Mouse (Mus musculus) spleen, postnatal 36 days (tissue): ENCODE measurements around the gene Crat.
"Not testable (repeated sequence)": the region's sequence is repeated elsewhere in the genome, so short reads cannot be mapped to it uniquely, and the experiment has no call there.

Source experiments
- DNase-seq, 2 experiments: peaks; one replicate each; pipeline ENCODE4 v3.0.0; 2022; ENCODE audit warnings: low spot score in 2 of 2, mixed read lengths in 1 of 2

Gene Crat

DNA sequence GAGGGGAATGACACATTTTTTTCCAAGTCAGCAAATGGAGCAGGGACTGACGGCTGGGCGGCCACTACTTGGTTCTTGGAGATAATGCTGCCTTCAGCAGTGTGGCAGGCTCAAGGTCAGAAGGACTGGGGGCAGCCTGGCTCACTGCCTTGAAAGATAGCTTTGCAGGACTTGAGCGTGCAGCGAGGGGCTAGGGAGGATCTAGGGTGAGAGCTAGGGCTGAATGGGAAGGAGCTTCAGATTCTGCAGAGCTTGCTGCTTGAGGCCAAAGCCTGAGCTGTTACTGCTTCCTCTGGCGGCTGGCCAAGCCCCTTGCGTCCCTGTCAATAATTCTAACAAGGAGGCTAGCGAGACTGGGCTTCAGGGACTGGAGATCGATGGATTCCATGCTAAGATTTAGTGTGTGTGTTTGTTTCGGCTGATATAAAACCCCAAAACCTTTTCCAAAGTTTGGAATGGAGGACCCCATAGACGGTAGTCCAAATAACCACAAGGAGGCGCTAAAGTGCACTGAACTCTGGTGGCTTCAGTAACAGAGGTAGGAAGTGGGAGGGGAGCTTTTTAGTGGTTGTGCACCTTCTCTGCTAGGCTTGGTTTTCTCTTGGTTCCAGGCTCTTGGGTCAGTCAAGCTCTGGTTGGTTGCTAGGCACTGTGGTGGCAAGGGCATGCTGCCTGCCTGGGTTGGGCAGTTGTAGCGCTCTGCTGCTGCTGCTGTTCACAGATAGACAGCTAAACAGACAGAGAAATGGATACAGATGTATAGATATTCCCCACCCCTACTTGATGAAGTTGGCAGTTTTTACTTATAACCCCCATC is 25.3 kb upstream of the Crat start:
- peak; percentile 82 for DNase-seq

DNA sequence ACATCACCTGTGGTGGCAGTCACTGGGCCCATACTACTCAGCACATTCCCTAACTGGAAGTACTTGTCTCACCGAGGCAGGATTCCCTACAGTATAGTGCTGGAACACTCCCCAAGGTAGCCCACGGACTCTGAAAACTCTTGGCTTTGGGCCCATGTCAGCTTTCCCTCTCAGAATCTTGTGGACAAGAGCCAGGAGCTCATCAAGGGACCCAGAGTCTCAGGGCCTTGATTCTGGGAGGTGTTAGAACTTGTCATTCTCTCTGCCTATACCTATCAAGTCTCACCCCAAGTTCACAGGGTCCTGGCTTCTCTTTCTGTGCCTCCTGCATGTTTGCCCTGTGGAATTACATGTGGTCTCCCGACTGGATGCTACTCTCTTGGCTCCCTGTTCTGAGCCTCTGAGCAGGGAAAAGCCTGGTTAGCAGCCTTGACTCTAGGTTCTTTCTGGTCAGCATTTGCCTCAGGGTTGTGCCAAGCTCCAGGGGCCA is 24.6 kb upstream of the Crat start:
- no peak for DNase-seq

GRCm38 (mm10) chr2:30439631-30440030 is 24.0 kb upstream of the Crat start:
- no peak for DNase-seq

- DNase-seq: no peak
These were observed 22.2 kb upstream of the Crat start for GRCm38 (mm10) chr2:30437791-30438190.

GRCm38 (mm10) chr2:30436809-30437208 is 21.2 kb upstream of the Crat start:
- no peak for DNase-seq

DNA sequence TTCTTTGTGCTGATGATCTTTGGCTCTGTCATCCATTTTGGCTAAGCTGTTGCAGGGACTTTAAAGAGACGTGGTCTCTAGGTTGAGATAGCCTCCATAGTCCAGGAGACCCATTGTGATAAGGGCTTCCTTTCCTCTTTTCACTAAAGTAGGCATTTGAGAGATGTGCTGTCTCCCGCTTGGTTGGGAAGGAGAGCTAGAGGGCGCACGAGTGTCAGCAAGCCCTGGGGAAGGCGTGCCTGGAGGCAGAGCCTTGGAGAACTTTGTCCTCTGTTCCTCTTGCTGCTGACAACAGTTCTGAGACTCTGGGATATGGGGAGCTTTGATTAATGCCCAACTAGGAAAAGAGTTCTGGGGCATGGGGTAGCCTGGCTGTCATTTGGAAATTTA is 20.5 kb upstream of the Crat start:
- DNase-seq: no peak

DNA sequence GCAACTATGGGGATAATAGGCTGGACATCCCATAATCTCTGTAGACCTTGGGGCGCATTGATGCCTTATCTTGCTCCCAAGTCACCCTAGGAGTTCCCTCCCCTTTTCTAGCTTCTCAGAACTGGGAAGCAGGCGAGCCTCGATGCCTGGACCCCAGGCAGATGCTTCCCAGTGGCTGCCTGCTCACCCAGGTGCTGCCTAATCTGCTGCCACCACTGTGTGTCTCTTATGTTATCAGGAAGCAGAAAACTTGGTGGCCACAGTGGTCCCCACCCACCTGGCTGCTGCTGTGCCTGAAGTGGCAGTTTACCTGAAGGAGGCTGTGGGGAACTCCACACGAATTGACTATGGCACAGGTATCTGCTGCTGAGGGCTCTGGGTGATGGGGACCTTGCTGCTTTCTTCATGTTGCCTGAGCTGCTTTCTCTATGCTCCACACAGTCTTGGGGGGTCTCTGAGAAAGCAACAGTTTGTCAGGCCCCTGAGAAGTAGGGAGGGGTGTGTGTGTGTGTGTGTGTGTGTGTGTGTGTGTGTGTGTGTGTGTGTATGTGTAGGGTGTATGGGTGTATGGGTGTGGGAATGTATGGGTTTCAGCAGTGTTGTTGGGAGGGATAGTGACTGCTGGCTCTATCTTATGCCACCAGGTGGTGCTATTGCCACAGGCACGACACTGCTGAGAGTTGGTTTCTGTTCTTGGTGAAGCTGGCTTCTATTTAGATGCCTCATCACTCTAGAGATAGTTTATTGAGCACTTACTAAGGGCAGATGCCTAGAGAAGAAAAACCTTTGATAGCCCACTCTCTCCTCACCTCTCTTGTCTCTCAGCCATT is 19.9 kb upstream of the Crat start:
- peak; percentile 65 to 71 for DNase-seq

GRCm38 (mm10) chr2:30429156-30429555 is 13.5 kb upstream of the Crat start:
- no peak for DNase-seq

DNA sequence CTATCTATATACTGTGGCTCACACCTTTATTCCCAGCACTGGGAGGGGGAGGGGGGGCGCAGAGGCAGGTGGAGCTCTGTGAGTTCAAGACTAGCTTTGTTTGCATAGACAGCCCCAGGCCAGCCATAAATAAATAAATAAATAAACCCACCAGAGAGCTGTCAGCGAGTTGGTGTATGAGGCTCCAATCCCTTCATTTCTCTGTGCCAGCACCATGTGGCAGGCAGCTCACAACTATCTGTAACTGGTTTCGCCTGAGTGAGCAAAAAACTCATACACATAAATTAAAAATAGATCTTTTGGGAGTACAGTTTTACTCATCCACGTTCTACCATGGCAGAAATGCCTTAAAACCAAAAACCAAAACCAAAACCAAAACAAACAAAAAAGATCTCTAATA is 5.8 kb upstream of the Crat start:
- DNase-seq: no peak

- DNase-seq: no peak
These were observed 3.5 kb upstream of the Crat start for GRCm38 (mm10) chr2:30419112-30419511.

DNA sequence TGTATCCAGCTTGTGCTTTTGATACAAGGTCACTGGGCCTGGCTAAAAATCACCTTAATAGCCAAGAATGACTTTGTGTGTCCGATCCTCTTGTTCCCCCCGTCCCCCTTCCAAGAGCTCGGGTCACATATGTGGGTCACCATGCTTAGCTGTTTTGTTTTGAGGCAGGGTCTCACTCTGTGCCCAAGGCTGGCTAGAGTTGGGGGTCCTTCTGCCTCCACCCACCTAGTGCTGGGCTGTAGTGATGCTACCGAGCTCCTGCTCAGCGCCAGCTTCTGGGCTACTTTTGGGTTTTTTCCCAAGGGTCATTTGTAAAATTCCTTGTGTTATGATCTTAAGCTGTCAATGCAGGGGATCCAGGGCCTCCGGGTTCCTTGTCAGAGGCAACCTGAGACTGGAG is 2.6 kb upstream of the Crat start:
- DNase-seq: no peak

DNA sequence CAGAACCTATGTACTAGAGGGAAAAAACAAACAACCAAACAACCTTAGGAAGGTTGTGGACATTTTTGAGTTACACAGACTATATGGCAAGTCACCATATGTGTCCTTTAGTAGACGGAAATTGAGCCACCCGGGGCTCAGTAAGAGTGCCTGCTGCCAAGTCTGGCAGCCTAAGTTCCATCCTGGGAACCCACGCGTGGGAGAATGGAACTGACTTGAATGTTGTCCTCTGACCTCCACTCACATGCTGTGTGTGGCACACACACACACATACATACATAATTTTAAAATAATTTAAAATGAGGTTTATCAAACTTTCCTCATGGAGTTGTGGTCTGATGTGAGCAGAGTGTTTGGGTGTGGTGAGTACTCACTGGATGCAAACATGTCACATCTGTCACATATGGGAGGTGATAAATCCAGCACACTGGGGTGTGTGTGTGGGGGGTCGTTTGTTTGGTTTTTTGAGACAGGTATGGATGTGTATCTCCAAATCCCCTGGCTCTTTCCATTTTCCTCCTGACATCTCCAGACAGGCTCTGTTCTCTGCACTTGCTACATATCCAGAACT is 2.1 kb upstream of the Crat start:
- peak in 1 of 2 experiments; percentile 51 for DNase-seq

DNA sequence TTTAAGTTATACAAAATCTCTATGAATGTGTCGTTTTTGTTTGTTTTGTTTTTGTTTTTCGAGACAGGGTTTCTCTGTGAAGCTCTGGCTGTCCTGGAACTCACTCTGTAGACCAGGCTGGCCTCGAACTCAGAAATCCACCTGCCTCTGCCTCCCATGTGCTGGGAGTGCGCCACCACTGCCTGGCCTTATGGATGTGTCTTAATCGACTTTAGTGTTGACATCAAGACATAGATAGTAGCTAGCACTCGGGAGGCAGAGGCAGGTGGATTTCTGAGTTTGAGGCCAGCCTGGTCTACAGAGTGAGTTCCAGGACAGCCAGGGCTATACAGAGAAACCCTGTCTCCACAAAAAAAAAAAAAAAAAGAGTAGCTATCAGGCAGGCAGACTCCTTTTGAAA is 1.5 kb upstream of the Crat start:
- not testable (repeated sequence) for DNase-seq

DNA sequence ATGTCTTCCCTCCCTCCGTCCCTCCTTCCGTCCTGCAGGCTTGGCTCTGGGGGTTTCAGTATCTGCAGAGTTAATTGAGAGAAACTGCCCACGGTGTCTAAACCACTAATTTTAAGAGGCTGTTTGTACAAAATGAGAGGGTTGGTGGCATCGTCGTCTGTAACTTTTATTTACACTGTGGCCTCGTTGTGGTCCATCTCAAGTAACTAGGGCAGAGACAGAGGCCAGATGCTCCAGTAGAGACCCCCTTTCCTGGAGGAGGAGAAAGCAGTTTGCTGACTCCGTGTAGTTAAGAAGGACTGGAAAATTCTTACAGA is 994 bp upstream of the Crat start:
- DNase-seq: peak in 1 of 2 experiments; percentile 42

DNA sequence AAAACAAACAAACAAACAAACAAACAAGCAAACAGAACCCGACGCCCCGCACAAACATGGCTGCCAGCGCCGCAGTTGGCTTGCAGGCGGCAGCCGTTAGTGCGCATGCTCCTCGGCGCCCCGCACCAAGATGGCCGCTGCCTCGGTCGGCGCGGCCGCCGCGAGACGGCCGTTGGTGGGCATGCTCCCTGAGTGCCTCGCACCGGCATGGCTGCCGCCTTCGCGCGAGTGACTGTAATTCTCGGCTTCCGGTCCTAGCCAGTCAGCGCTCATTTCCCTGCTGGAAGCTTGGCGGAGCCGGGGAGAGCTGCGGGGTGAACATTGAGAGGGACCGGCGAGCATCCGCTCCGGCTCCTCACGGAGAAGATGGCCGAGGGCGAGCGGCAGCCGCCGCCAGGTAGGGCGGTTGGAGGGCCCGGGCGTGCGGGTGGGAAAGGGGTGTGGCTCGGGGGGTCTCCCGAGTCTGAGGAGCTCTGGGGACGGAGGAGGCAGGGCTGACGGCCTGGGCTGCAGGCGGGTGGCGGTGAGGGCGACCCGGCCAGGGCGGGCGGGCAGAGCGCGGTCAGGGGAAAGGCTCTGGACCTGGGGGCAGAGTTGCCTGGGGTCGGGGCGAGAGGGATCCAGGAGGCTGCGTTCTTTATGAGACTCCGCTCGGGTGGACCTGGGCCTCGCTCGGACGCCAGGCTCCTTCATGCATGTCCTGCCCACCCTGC is 479 bp upstream of the Crat start, which contains the start of gene Ptpa:
Ptpa (plus strand) TSS at position 104 of the 713 bp plus-strand sequence.
- peak; percentile 91 to 92 for DNase-seq

DNA sequence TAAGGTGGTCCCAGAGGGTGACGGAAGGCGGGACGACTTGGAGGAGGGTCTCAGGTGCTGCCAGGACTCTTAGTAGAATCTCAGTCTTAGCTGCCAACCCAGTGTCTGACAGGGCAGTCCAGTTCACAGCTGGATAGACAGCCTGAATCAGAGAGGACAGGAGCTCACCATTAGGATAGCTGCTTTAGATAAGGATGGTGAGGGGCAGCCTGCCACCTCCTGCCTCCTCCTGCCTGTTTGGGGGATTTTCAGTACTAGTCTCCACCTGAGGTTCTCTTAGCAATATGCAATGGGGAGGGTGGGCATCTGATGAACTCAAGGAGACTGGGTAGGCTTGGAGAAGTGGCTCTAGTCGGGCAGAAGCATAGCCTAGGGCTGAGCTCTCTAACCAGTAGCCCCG is 932 bp downstream of the Crat start:
- DNase-seq: no peak

- DNase-seq: no peak
These were observed 1.5 kb downstream of the Crat start for GRCm38 (mm10) chr2:30414101-30414500.

DNA sequence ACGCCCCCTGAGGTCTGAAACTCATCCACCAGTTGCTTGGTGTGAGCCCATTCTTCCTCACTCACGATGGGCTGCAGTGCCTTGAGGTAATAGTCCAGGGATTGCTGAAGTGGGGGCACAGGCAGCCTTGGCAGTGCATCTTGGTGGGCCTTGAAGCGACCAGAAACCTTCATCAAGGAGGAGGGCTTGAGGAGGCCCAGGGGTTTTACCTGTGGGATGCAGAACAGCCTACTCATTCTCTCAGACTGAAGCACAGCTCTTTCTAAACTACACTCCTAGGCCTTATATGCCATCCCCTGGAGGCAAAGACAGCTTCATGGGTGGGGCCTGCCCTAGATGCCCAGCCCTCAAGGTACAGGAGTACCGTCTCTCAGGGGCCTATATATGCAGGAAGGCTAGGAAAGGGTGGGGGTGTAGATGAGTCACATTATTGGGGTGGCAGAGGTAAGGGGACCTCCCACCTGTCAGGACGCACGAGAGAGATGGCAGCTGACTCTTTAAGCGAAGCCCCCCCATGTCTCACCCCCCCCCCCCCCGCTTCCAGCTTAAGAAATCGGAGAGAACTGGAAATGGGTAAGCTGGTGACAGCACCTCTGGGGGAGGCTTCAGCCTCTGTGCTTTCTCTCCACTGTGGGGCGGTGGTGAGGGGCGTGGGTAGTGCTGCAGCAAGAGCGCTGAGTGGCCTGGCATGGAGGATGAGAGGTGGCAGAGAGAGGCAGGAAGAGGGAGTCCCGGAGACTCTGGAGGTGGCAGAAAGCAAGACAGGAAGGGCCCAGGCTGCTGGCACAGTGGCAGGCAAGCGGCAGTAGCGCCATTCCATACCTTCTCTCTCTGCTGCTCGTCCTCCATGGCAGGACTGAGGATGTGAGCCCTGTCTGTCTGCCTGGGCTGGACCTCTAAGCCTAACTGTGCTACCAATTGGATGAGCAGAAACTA is 2.3 kb downstream of the Crat start:
- no peak for DNase-seq

DNA sequence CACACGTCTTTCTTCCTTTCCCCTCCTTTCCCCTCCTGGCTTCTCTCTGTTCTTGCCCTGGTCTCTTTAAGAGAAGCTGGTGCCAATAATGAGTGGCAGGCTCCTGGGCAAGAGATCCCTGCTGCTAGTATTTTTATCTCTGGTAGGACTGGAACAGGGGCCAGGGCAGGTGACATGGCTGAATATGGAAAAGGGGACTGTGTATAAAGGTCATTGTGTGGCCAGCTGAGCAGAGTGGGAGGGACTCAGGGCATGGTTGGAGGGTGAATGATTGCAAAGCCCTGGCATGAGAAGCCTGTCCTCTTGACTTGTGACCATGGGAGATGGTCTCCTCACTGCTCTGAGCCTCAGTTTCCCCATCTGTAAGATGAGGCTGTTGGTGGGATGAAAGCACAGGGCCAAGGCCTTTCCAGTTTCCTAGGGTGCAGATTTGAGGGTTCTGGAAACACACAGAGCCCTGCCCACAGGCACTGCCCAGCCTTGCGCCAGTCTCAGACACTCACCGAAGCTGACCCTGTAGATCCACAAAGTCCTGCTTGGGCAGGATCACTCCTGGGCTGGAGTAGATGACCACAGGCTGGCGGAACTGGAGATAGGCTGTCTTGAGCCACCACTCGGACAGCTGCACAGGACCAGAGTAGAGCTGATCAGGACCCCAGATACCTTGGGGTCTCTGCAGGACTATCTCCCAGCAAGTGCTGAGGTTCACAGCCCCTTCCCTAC is 6.0 kb downstream of the Crat start:
- no peak for DNase-seq

- no peak for DNase-seq
These were observed 7.0 kb downstream of the Crat start for GRCm38 (mm10) chr2:30408452-30409100.
